Comparison of ENCODE assay signal across 20 mouse cellular contexts in the genomic region with DNA sequence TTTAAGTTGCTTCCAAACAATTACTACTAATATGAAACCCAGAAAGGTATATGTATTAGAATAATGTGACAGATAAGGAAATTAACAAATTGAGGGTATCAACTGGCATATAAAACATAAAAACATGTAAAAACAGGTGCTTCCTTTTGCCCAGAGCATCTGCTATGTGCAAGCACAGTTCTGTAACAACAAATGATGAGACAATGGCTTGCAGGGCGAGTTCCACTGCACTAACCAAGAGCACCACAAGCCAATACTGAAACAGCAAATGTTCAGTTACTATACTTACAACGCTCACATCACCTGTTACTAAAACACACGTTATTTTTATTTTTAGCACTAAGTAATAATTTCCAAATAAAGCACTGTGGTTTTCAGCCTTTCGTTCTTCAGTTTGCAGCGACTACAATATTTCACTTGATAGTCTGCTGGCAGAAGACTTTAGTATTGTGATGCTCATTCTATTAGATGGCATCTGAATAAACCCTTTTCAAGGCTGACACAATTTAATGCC. TPM values are rescaled to one million over a fixed set of nuclear protein-coding genes. Genes with fewer than 3 reads are reported as not detected.
DNase-seq lines count a peak whose midpoint lies in the region; TF ChIP-seq lines count a peak whose summit lies in the region.
"Had no signal": no experiment of that assay in that cellular context is flagged by ENCODE, and none has a peak within 500 bp of the region (broad histone marks: within the 10 kb centered on the region; RNA-seq: fewer than 3 reads in every experiment).

No protein-coding gene starts in this region.

- H3K4me2 ChIP-seq in CH12.LX (ENCODE audit: insufficient read depth, low read depth, poor library complexity, severe bottlenecking) (no peak overlapping the region), myocyte (ENCODE audit: low read depth) (no peak overlapping the region)

- H3K27me3 ChIP-seq in CH12.LX (replicated peaks) (no peaks in the 10 kb centered on the region), myocyte (ENCODE audit: control insufficient read depth, insufficient read depth, insufficient read length) (no peaks in the 10 kb centered on the region)
- H3K27me3 ChIP-seq: Patski had no signal

- H3K4me1 ChIP-seq in CH12.LX (ENCODE audit: control insufficient read depth in 1 of 2, insufficient read depth in 2 of 2): peaks cover 7 to 19% of the 10 kb centered on the region in 2 experiments

- H3K36me3 ChIP-seq in CH12.LX (replicated peaks in 1 of 2; ENCODE audit: control insufficient read depth in 1 of 2, insufficient read depth in 1 of 2, low read length in 1 of 2): peaks cover 32 to 61% of the 10 kb centered on the region in 2 experiments
- peaks cover 49% of the 10 kb centered on the region for H3K36me3 ChIP-seq in myocyte (ENCODE audit: control insufficient read depth, insufficient read depth)

- DNase-seq in A20 (ENCODE audit: low read depth, low spot score): peak; percentile 61
- DNase-seq in CH12.LX (ENCODE audit: extremely low read depth): peak; percentile 24
- no peak for DNase-seq in gastrocnemius, adult 18-20 months (ENCODE audit: low spot score)
- no peak for DNase-seq in spleen, postnatal 10 days (ENCODE audit: low spot score in 2 of 2)
- DNase-seq in left cerebral cortex, postnatal 36 days (ENCODE audit: low spot score in 2 of 2): no peak
- DNase-seq: adrenal gland, adult 2 months; adrenal gland, adult 8-10 months; adrenal gland, postnatal 10 days; adrenal gland, postnatal 14 days; adrenal gland, postnatal 25 days; adrenal gland, postnatal 36 days; B cell, adult 2 months; cerebellum, adult 11 months; cerebellum, adult 11-12 months; cerebellum, adult 18-20 months; cerebellum, adult 2 months; cerebellum, adult 8-10 months had no signal

- H3ac ChIP-seq in myocyte (ENCODE audit: control insufficient read depth, insufficient read length): no peak overlapping the region

- peaks cover 15% of the 10 kb centered on the region for H3K79me2 ChIP-seq in CH12.LX (replicated peaks; ENCODE audit: control insufficient read depth, extremely low read depth, insufficient read depth, poor library complexity, severe bottlenecking)
- peaks cover 26% of the 10 kb centered on the region for H3K79me2 ChIP-seq in myocyte (ENCODE audit: control insufficient read depth, insufficient read depth)

- intact Hi-C loops in left cerebral cortex, postnatal 36 days (cut with DNase I): no loop called here

- no peaks in the 10 kb centered on the region for H3K9me3 ChIP-seq in CH12.LX (replicated peaks; ENCODE audit: low read length)
- H3K9me3 ChIP-seq: G1E had no signal

- H3K9ac ChIP-seq in CH12.LX (ENCODE audit: insufficient read depth, low read depth): no peak overlapping the region

- dilution Hi-C loops in CH12.LX (cut with MboI; ENCODE audit: extremely low pct_ligation_motif_present, extremely low pct_unique_long_range_greater_than_20kb, low sequenced_read_pairs): no loop called here

- in situ Hi-C loops in CH12.LX (cut with MboI; ENCODE audit: low pct_ligation_motif_present, low pct_unique_long_range_greater_than_20kb, low sequenced_read_pairs): loop anchor here (10.0 to 25.0 kb wide), 2 partner anchors 98 to 175 kb away; no protein-coding TSS in a partner anchor

- TF ChIP-seq POLR2A in CH12.LX (IDR thresholded peaks at IDR 0.05; ENCODE audit: low read depth, low read length) (no peak), myocyte (IDR thresholded peaks at IDR 0.05; ENCODE audit: insufficient read length, low read depth) (no peak)

- H3K4me3 ChIP-seq in CH12.LX (replicated peaks in 1 of 3; ENCODE audit: low read depth in 2 of 3, low read length in 2 of 3, poor library complexity in 1 of 3): no peak overlapping the region
- no peak overlapping the region for H3K4me3 ChIP-seq in myocyte

- TF ChIP-seq EP300 in CH12.LX (IDR thresholded peaks at IDR 0.05; ENCODE audit: low read length): no peak

- TF ChIP-seq RAD21 in CH12.LX (IDR thresholded peaks at IDR 0.05; ENCODE audit: low read depth, low read length): no peak

- no peak overlapping the region for H3K27ac ChIP-seq in CH12.LX (ENCODE audit: insufficient read depth, low read depth)

- TF ChIP-seq CTCF in CH12.LX (conservative IDR thresholded peaks at IDR 0.05 in 1 of 2, IDR thresholded peaks at IDR 0.05 in 1 of 2; ENCODE audit: low read depth in 2 of 2, low read length in 2 of 2): no peak

TF ChIP-seq in CH12.LX, 34 proteins besides CTCF, POLR2A, EP300 and RAD21:
- TF ChIP-seq JUN (IDR thresholded peaks at IDR 0.05; ENCODE audit: insufficient read depth, low read depth, low read length) (0 out of 2 replicates have a peak, but pooled peaks have one; percentile 20), BHLHE40 (IDR thresholded peaks at IDR 0.05; ENCODE audit: low read depth, low read length) (0 out of 2 replicates have a peak, but pooled peaks have one; percentile 18), MEF2A (IDR thresholded peaks at IDR 0.05; ENCODE audit: borderline replicate concordance, low read depth, low read length) (peak; percentile 90), MAZ (IDR thresholded peaks at IDR 0.05; ENCODE audit: low read depth, low read length) (no peak), NRF1 (IDR thresholded peaks at IDR 0.05; ENCODE audit: low read depth, low read length) (no peak), ETS1 (conservative IDR thresholded peaks at IDR 0.05; ENCODE audit: low read depth, low read length) (peak; percentile 57)

TF ChIP-seq in myocyte, 11 proteins besides CTCF, POLR2A, EP300 and RAD21:
- peak; percentile 68 for TF ChIP-seq TCF12 (IDR thresholded peaks at IDR 0.05; ENCODE audit: insufficient read depth, poor library complexity, severe bottlenecking)
- TF ChIP-seq MYOG (IDR thresholded peaks at IDR 0.05; ENCODE audit: control insufficient read depth in 1 of 3, insufficient read depth in 1 of 3, insufficient read length in 2 of 3, low read depth in 2 of 3): peak in 2 of 3 experiments; percentile 24 to 82
- no peak for TF ChIP-seq E2F4 (IDR thresholded peaks at IDR 0.05; ENCODE audit: insufficient read depth)
- TF ChIP-seq MYOD1 (IDR thresholded peaks at IDR 0.05; ENCODE audit: control insufficient read depth in 1 of 3, insufficient read length in 2 of 3, low read depth in 2 of 3): peak; percentile 40 to 68 (median 59)
- TF ChIP-seq SRF (IDR thresholded peaks at IDR 0.05; ENCODE audit: control insufficient read depth, insufficient read length, low read depth): no peak
TF ChIP-seq in myocyte: peak in this region for 3.

RNA-seq across cellular contexts. Expression of gene Arl5a, which starts 12.1 kb away (rescaled TPM):
- total RNA-seq in CH12.LX (2012; rRNA removed) (16.3 and 17.8 TPM in 2 replicates), CH12.LX (2014; rRNA removed) (65.2 and 71.3 TPM in 2 replicates)
- polyA plus RNA-seq in CH12.LX (2012; ENCODE audit: insufficient read length, low read depth) (34.7 and 36.0 TPM in 2 replicates), myocyte (2012; fragmentation: generic; extraction: Trizol) (14.6 TPM)
- 10 to 100 TPM; 31.5 to 32.0 TPM for total RNA-seq in gastrocnemius, adult 18-20 months (2021)
- total RNA-seq in left cerebral cortex, postnatal 36 days (2021): 10 to 100 TPM; 61.9 to 62.2 TPM

RNA-seq across cellular contexts. Expression of gene Neb, which starts 34.3 kb away (rescaled TPM):
- total RNA-seq in CH12.LX (2012; rRNA removed) (0.84 and 1.5 TPM in 2 replicates), CH12.LX (2014; rRNA removed) (1.6 and 1.7 TPM in 2 replicates)
- polyA plus RNA-seq in CH12.LX (2012; ENCODE audit: insufficient read length, low read depth) (1.5 and 1.8 TPM in 2 replicates), myocyte (2012; fragmentation: generic; extraction: Trizol) (60.8 TPM)
- total RNA-seq in gastrocnemius, adult 18-20 months (2021): 1,000 to 10,000 TPM; 5,308 to 5,533 TPM
- 1 to 10 TPM; 1.3 to 1.4 TPM for total RNA-seq in left cerebral cortex, postnatal 36 days (2021)

Comparison
In these comparisons a context has a peak if more than half of its experiments do, and no peak if none do; other contexts are left out.
1. DNase-seq: peak in A20 (single experiment) and CH12.LX (single experiment); none in gastrocnemius, adult 18-20 months (single experiment), spleen, postnatal 10 days (0 of 2) and left cerebral cortex, postnatal 36 days (0 of 2).
2. RNA of gene Neb, which starts 34.3 kb away (total RNA-seq): 5,308 to 5,533 TPM in gastrocnemius, adult 18-20 months; 0.84 to 1.7 TPM in CH12.LX and 1.3 to 1.4 TPM in left cerebral cortex, postnatal 36 days; every median in the first group is over 1,000 times any median in the second.